Mouse (Mus musculus): ENCODE data around the gene Arhgap45. TPM values are rescaled to one million over a fixed set of nuclear protein-coding genes. Genes with fewer than 3 reads are reported as not detected.

Arhgap45 gene
- polyA plus RNA-seq, 1 experiment, result 7.1 TPM

- no peak for DNase-seq (ENCODE audit: extremely low spot score in 1 of 2, low spot score in 1 of 2)
Observed at GRCm38 (mm10) chr10:80013609-80014008, 2.8 kb upstream of the Arhgap45 start.

DNA sequence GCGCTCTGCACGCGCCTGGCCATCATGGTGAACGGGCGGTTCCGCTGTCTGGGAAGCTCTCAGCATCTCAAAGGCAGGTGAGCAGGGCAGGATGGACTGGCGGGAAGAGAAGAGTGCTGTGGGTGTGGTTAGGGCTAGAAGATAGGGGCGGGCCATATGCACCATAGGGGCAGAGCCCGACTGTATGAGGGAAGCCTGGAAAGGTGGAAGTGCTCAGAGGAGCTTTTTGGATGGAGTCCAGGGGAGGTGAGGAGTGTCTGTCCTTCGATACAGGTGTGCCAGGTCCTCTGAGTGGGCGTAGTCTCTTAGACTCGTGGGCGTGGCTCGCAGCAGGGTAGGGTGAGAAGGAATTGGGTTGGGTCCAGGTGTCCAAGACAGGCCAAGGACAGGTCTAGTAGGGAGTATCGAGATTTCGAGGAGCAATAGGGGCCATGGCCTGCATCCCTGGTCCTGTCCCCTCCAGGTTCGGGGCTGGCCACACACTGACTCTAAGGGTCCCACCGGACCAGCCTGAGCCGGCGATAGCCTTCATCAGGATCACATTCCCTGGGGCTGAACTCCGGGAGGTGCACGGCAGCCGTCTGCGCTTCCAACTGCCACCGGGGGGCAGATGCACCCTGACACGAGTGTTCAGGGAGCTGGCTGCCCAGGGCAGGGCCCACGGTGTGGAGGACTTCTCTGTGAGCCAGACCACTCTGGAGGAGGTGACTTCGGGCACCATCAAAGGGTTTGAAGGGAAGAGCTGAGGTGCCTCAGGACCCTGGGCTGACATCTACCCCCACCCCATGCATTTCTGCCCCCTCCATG, 1.8 kb upstream of the Arhgap45 start:
- DNase-seq (ENCODE audit: extremely low spot score in 1 of 2, low spot score in 1 of 2), result no peak

- DNase-seq (ENCODE audit: extremely low spot score in 1 of 2, low spot score in 1 of 2), result no peak
Observed at GRCm38 (mm10) chr10:80015583-80015982, 870 bp upstream of the Arhgap45 start.

- DNase-seq (ENCODE audit: extremely low spot score in 1 of 2, low spot score in 1 of 2), result no peak
Observed at GRCm38 (mm10) chr10:80016931-80017330, 478 bp downstream of the Arhgap45 start.

GRCm38 (mm10) chr10:80017361-80017760, 908 bp downstream of the Arhgap45 start:
- DNase-seq (ENCODE audit: extremely low spot score in 1 of 2, low spot score in 1 of 2), result no peak

- DNase-seq (ENCODE audit: extremely low spot score in 1 of 2, low spot score in 1 of 2), result no peak
Observed at GRCm38 (mm10) chr10:80017771-80018170, 1.3 kb downstream of the Arhgap45 start.

- no peak for DNase-seq (ENCODE audit: extremely low spot score in 1 of 2, low spot score in 1 of 2)
Observed at GRCm38 (mm10) chr10:80018739-80019297, 2.4 kb downstream of the Arhgap45 start.

- DNase-seq (ENCODE audit: extremely low spot score in 1 of 2, low spot score in 1 of 2), result no peak
Observed at GRCm38 (mm10) chr10:80019471-80020131, 3.1 kb downstream of the Arhgap45 start.

DNA sequence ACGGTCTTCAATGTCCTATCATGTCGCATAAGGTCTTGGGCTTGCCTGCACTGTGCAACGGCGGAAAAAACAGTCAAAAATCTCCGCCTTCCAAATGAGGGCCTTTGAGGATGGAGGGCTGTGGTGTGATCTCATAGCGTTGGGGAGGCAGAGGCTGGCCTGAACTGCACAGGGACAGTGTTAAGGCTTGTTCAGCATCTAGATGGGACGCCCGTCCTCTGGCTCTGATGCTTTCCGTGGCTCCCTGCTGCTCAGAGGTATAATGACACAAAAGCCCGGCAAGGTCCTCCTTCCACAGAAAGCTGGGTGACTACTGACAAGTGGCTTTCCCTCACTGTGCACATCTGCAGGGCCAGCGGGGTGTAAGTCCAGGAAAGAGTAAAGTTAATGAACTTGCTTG, 3.7 kb downstream of the Arhgap45 start:
- DNase-seq (ENCODE audit: extremely low spot score in 1 of 2, low spot score in 1 of 2), result no peak

DNA sequence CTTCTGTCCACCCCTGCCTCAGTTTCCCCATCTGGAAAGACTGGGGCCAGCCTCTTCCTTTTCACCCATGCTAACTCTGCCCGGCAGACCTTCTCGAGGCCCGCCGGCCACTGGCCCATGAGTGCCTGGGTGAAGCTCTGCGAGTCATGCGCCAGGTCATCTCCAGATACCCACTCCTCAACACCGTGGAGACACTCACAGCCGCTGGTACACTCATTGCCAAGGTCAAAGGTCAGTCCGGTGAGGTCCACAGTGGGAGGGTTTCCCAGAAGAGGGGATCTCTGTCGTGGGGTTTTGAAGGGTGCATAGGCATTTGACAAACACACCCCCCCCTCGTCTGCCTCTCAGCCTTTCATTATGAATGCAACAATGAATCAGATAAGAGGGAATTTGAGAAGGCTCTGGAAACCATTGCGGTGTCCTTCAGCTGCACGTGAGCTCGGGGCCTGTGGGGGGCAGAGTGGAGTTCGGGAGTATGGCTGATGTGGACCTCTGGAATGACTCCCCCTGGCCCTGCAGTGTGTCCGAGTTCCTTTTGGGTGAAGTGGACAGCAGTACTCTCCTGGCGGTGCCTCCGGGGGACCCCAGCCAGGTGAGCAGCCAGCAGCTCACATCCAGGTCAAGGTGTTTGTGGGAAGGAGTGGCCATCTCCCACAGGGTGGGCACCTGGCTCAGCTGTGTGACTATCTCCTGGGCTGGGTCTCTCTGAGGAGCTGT, 4.3 kb downstream of the Arhgap45 start:
- DNase-seq (ENCODE audit: extremely low spot score in 1 of 2, low spot score in 1 of 2), result no peak

DNA sequence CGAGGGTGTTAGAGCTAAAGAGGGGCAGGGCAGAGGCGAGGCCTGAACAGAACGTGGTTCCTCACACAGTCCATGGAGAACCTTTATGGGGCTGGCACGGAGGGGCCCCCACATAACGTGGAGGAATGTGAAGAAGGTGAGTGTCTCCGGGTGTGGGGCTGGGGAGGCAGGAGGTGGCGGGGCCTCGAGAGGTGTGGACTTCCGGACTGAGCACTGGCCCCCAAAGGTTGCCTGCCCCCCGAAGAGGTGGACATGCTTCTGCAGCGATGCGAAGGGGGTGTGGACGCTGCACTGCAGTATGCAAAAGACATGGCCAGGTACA, 4.8 kb downstream of the Arhgap45 start:
- DNase-seq (ENCODE audit: extremely low spot score in 1 of 2, low spot score in 1 of 2), result no peak

- DNase-seq (ENCODE audit: extremely low spot score in 1 of 2, low spot score in 1 of 2), result no peak
Observed at GRCm38 (mm10) chr10:80022164-80022563, 5.7 kb downstream of the Arhgap45 start.

DNA sequence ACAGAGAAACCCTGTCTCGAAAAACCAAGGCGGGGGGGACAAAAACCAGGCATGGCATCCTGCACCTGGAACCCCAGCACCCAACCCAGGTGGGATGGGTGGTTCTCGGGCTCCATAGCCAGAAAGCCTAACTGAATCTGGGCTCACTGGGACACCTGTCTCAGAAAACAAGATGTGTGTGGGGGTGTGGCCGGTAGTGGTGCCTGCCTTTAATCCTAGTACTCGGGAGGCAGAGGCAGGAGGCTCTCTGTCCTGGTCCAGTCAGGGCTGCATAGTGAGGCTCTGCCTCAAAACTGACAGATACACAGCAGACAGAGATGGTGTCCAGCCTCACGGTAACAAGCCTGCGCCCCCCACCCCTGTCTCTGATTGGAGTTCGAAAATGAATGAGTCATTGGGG, 6.4 kb downstream of the Arhgap45 start:
- no peak for DNase-seq (ENCODE audit: extremely low spot score in 1 of 2, low spot score in 1 of 2)

- DNase-seq (ENCODE audit: extremely low spot score in 1 of 2, low spot score in 1 of 2), result no peak
Observed at GRCm38 (mm10) chr10:80023758-80024157, 7.3 kb downstream of the Arhgap45 start.

- DNase-seq (ENCODE audit: extremely low spot score in 1 of 2, low spot score in 1 of 2), result no peak
Observed at GRCm38 (mm10) chr10:80024229-80025043, 8.0 kb downstream of the Arhgap45 start.

GRCm38 (mm10) chr10:80025044-80025347, 8.5 kb downstream of the Arhgap45 start:
- DNase-seq (ENCODE audit: extremely low spot score in 1 of 2, low spot score in 1 of 2), result no peak

DNA sequence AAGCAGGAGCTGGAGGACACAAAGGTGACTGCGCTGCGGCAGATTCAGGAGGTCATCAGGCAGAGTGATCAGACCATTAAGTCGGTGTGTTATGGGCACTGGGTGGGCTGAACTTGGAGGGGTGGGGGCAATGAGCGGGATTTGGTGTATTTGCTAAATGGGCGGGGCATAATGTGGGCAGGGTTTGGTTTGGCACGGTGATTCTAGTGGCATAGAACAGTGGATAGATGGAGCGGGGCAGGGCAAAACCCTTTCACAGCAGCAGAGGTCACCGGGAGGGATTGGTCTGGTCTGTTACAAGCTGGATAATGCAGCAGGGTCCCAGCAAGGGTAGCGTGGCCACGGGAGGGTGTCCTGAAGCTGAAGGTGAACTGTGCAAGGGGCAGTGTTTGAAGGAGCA, 9.0 kb downstream of the Arhgap45 start:
- no peak for DNase-seq (ENCODE audit: extremely low spot score in 1 of 2, low spot score in 1 of 2)

GRCm38 (mm10) chr10:80025889-80026288, 9.4 kb downstream of the Arhgap45 start:
- no peak for DNase-seq (ENCODE audit: extremely low spot score in 1 of 2, low spot score in 1 of 2)

- DNase-seq (ENCODE audit: extremely low spot score in 1 of 2, low spot score in 1 of 2), result no peak
Observed at GRCm38 (mm10) chr10:80027681-80028520, 11.4 kb downstream of the Arhgap45 start.

DNA sequence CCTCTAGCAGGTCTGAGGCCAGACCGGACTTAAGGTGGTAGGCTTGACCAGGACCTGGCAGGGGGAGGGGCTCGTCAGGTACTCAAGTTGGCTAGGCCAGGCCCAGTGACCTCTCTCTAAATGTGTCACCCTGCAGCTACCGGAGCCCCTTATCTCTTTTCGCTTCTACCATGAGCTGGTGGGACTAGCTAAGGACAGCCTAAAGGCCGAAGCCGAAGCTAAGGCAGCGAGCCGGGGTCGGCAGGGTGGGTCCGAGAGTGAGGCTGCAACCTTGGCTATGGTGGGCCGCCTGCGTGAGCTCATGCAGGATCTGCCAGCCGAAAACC, 12.0 kb downstream of the Arhgap45 start:
- DNase-seq (ENCODE audit: extremely low spot score in 1 of 2, low spot score in 1 of 2), result no peak
